Mouse (Mus musculus) right cerebral cortex, adult 2 months (tissue): Measurements from ENCODE around the gene Ang2.
A peak's percentile ranks its signal among the peaks of the same experiment; 100 is the strongest.
"Not testable (repeated sequence)": the region's sequence is repeated elsewhere in the genome, so short reads cannot be mapped to it uniquely, and the experiment has no call there.

Experiments
- DNase-seq, 2 experiments: peaks; one replicate each; pipeline ENCODE4 v3.0.0; 2021 to 2022; ENCODE audit warnings: low spot score in 2 of 2

Gene Ang2

GRCm38 (mm10) chr14:51199098-51200023 is at the start of gene Ang2:
TSS of gene Ang2 (minus strand) at chr14:51199148.
- DNase-seq = no peak

DNA sequence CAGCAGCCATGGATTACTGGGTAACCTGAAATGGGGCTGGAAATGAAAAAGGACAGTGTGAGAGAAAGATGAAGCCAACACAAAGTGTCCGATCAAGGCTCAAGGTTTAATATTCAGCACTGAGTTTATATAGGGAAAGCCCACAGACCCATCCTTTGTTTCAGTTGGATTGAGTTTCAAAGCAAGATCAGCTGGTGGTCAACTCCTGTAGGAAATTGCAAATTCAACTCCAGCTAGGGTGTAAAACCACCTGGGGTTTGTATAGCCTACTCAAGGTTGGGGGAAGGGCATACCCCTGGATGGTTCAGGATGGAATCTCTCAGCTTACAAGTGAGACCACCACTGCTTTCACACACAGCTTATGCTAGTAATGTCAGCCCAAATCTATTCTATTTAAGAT is 48.8 kb upstream of the Ang2 start:
- no peak for DNase-seq

GRCm38 (mm10) chr14:51240899-51241298 is 42.0 kb upstream of the Ang2 start:
- peak; percentile 29 to 40 for DNase-seq

- not testable (repeated sequence) for DNase-seq
Measured at GRCm38 (mm10) chr14:51237488-51237887, 38.5 kb upstream of the Ang2 start.

DNA sequence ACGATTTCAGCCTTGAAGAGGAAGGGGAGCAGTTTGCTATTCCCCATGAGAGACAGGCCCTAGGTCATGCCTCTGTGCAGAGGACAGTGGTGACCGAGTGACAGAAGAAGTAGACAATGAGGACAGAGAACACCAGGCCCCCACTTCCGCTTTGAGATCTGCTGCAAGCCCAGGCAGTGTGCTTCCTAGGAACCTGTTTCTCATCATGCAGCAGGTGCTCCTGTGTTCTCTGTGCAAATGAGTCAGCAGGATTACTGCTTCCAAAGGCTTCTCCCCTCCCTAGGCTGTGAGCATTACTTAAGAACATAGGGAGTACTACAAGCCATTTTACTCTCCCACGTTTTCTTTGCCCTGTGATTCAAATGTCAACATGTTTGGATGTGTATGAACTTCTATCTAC is 30.7 kb upstream of the Ang2 start:
- DNase-seq = not testable (repeated sequence)

GRCm38 (mm10) chr14:51220075-51220474 is 21.1 kb upstream of the Ang2 start:
- not testable (repeated sequence) for DNase-seq

GRCm38 (mm10) chr14:51203115-51203514 is 4.2 kb upstream of the Ang2 start, which contains the start of gene Ear14:
TSS of gene Ear14 (plus strand) at chr14:51203391.
- no peak for DNase-seq

- DNase-seq = no peak
Measured at GRCm38 (mm10) chr14:51200466-51200865, 1.5 kb upstream of the Ang2 start.

- peak in 1 of 2 experiments; percentile 6 for DNase-seq
Measured at GRCm38 (mm10) chr14:51200054-51200453, 1.1 kb upstream of the Ang2 start.

GRCm38 (mm10) chr14:51195681-51196080 is 3.3 kb downstream of the Ang2 start:
- DNase-seq = no peak

DNA sequence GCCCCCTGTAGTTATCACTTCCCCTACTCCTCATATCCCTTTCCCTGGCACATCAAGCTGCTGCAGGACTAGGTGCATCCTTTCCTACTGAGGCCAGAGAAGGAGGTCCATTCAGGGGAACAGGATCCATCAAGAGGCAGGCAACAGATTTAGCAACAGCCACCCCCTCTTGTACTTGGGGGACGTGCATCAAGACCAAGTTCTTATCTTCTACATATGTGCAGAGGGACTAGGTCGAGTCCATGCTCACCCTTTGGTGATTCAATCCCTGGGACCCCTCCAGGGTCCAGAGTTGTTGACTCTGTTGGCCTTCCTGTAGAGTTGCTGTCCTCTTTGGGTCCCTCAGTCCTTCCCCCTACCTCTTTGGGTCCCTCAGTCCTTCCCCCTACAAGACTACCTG is 17.9 kb downstream of the Ang2 start:
- not testable (repeated sequence) for DNase-seq

- no peak for DNase-seq
Measured at GRCm38 (mm10) chr14:51173843-51174242, 25.1 kb downstream of the Ang2 start.

- DNase-seq = peak; percentile 7 to 9
Measured at GRCm38 (mm10) chr14:51172947-51173346, 26.0 kb downstream of the Ang2 start.

- DNase-seq = peak; percentile 15 to 26
Measured at GRCm38 (mm10) chr14:51172095-51172865, 26.7 kb downstream of the Ang2 start.

GRCm38 (mm10) chr14:51166068-51166467 is 32.9 kb downstream of the Ang2 start:
- DNase-seq = no peak

GRCm38 (mm10) chr14:51165435-51165834 is 33.5 kb downstream of the Ang2 start:
- no peak for DNase-seq

- DNase-seq = not testable (repeated sequence)
Measured at GRCm38 (mm10) chr14:51163323-51163722, 35.6 kb downstream of the Ang2 start.

DNA sequence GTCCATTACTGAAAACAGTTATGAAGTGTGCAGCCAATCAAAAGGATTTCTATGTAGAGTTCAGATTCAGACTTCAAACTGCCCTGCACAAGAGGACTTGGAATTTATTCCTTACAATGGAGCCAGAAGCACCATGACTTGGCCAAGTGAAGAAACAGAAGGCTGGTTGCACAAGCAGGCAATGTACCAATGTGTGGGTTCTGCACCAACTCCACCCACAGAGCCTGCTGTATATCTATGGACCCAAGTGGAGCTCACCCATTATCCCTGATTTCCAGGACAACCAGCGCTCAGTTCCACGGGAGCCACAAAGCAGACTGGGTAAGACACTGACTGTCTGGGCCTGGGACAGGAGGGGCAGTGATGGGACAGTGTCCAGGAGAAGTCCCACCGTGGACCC is 37.0 kb downstream of the Ang2 start, which contains the start of gene Rnase2b:
TSS of gene Rnase2b (plus strand) at position 285 of the 400 bp plus-strand sequence.
- DNase-seq = not testable (repeated sequence)

DNA sequence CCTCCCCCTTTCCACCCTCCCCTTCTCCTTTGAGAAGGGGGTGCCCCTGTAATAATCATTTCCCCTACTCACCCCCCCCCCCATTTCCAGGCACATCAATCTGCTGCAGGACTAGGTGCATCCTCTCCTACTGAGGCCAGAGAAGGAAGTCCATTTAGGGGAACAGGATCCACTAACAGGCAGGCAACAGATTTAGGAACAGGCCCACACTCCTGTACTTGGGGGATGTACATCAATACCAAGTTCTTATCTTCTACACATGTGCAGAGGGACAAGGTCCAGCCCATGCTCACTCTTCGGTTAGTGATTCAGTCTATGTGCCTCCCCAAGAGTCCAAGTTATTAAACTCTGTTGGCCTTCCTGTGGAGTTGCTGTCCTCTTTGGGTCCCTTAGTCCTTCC is 41.9 kb downstream of the Ang2 start:
- no peak for DNase-seq

DNA sequence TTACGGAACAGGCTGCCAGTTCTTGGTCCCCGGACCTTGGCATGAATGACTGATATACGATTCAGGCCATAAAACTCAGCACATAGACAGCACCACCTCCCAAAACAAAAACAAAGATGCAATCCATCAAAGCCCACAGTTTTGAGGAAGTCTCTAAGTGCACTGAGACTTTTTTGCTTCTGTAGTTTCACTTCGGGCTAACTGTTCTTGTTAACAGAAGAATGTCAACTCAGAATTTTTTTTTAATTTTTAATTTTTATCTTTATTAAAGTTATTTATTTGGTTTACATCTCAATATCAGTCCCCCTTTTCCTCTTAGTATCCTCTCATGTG is 42.2 kb downstream of the Ang2 start:
- DNase-seq = no peak

DNA sequence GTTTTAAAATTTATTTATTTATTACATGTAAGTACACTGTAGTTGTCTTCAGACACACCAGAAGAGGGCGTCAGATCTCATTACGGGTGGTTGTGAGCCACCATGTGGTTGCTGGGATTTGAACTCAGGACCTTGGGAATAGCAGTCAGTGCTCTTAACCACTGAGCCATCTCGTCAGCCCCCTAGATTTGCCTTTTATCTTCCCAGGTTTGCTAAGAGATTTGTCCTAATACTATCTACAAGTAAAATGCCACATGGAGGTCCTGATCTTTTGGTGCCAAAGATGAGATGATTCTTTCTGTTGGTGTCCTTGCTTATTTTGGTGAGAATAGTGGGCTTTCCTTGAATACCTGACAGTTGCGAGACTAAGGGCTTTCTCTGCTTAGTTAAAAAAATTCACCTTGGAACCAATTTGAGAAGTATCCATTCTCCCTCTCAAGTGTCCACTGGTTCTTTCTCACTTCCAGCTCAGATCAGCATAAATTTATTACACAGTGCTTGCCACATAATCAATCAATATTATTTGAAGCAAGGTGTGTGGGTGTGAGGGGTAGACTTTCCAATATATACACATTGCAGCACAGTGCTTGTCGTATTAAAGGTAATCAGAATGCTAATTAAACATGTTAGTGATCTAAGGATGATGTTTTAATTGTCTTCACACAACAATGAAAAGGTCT is 42.8 kb downstream of the Ang2 start:
- DNase-seq = no peak
